Mouse (Mus musculus): Measurements from ENCODE around the gene Dhrs4. TPM values are rescaled to one million over a fixed set of nuclear protein-coding genes. Genes with fewer than 3 reads are reported as not detected.

Gene Dhrs4
- polyA plus RNA-seq, 1 experiment from 2014 or later: 53.7 TPM

DNA sequence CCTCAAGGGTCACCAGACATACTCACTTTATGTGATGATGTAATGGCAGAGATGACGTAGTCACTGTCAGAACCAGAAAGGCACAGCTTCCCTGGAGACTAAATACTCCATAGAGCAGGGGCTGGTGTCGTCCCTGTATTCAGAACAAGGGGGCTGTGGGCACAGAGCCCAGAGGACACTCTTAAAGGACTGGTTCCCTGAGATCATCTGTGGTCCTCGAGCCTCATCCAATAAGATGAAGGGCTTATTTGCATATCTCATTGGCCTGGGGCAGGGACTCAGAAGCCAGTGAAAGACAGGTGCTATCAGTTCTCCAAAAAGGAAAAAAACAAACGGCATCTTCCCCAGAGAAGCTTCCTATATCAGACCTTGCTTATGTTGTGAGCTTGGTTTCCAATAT is 45.5 kb downstream of the Dhrs4 start:
- WGBS: 48% methylated on average over 4 of the region's 4 CpGs
- H3K4me3 ChIP-seq (ENCODE audit: low read depth, low read length): no peak overlapping the region
- no peaks in the 10 kb centered on the region for H3K36me3 ChIP-seq (ENCODE audit: control insufficient read depth, insufficient read depth, low read length)
- TF ChIP-seq EP300 (optimal IDR thresholded peaks at IDR 0.05) (no peak), CTCF (IDR thresholded peaks at IDR 0.05; ENCODE audit: low read depth) (no peak)
- DNase-seq (ENCODE audit: low spot score) (no peak), ATAC-seq (ENCODE audit: low FRiP score, low TSS enrichment) (no peak)
- no peaks in the 10 kb centered on the region for H3K9me3 ChIP-seq (ENCODE audit: control insufficient read depth, low read length)
- no peak overlapping the region for H3K27ac ChIP-seq (replicated peaks)
- no peak overlapping the region for H3K9ac ChIP-seq (ENCODE audit: low read length)
- H3K4me2 ChIP-seq (replicated peaks; ENCODE audit: low read depth): no peak overlapping the region
- H3K4me1 ChIP-seq (replicated peaks; ENCODE audit: control insufficient read depth, insufficient read depth): no peaks in the 10 kb centered on the region
- no peaks in the 10 kb centered on the region for H3K27me3 ChIP-seq (ENCODE audit: control insufficient read depth, insufficient read depth, low read length)

GRCm38 (mm10) chr14:55524785-55525184 is 46.2 kb downstream of the Dhrs4 start, which contains the start of gene Nrl:
Nrl (minus strand) TSS chr14:55524981.
- no peaks in the 10 kb centered on the region for H3K27me3 ChIP-seq (ENCODE audit: control insufficient read depth, insufficient read depth, low read length)
- no peak for DNase-seq (ENCODE audit: low spot score)
- no peaks in the 10 kb centered on the region for H3K9me3 ChIP-seq (ENCODE audit: control insufficient read depth, low read length)
- H3K36me3 ChIP-seq (ENCODE audit: control insufficient read depth, insufficient read depth, low read length): no peaks in the 10 kb centered on the region
- no peaks in the 10 kb centered on the region for H3K4me1 ChIP-seq (replicated peaks; ENCODE audit: control insufficient read depth, insufficient read depth)
- no peak within 1 kb of the TSS for H3K27ac ChIP-seq (replicated peaks)
- no peak within 1 kb of the TSS for H3K9ac ChIP-seq (ENCODE audit: low read length)
- no peak within 1 kb of the TSS for H3K4me3 ChIP-seq (ENCODE audit: low read depth, low read length)
- no peak for TF ChIP-seq EP300 (optimal IDR thresholded peaks at IDR 0.05)
- no peak for TF ChIP-seq CTCF (IDR thresholded peaks at IDR 0.05; ENCODE audit: low read depth)
- 17% methylated on average over 8 of the region's 8 CpGs for WGBS
- no peak for ATAC-seq (ENCODE audit: low FRiP score, low TSS enrichment)
- H3K4me2 ChIP-seq (replicated peaks; ENCODE audit: low read depth): no peak within 1 kb of the TSS

GRCm38 (mm10) chr14:55526674-55527073 is 48.1 kb downstream of the Dhrs4 start:
- H3K4me1 ChIP-seq (replicated peaks; ENCODE audit: control insufficient read depth, insufficient read depth): no peaks in the 10 kb centered on the region
- H3K9me3 ChIP-seq (ENCODE audit: control insufficient read depth, low read length): no peaks in the 10 kb centered on the region
- H3K36me3 ChIP-seq (ENCODE audit: control insufficient read depth, insufficient read depth, low read length): no peaks in the 10 kb centered on the region
- TF ChIP-seq CTCF (IDR thresholded peaks at IDR 0.05; ENCODE audit: low read depth) (no peak), EP300 (optimal IDR thresholded peaks at IDR 0.05) (no peak)
- DNase-seq (ENCODE audit: low spot score) (no peak), ATAC-seq (ENCODE audit: low FRiP score, low TSS enrichment) (no peak)
- 68% methylated on average over 2 of the region's 2 CpGs for WGBS
- no peak overlapping the region for H3K9ac ChIP-seq (ENCODE audit: low read length)
- no peak overlapping the region for H3K4me2 ChIP-seq (replicated peaks; ENCODE audit: low read depth)
- H3K4me3 ChIP-seq (ENCODE audit: low read depth, low read length): no peak overlapping the region
- H3K27ac ChIP-seq (replicated peaks): no peak overlapping the region
- no peaks in the 10 kb centered on the region for H3K27me3 ChIP-seq (ENCODE audit: control insufficient read depth, insufficient read depth, low read length)

DNA sequence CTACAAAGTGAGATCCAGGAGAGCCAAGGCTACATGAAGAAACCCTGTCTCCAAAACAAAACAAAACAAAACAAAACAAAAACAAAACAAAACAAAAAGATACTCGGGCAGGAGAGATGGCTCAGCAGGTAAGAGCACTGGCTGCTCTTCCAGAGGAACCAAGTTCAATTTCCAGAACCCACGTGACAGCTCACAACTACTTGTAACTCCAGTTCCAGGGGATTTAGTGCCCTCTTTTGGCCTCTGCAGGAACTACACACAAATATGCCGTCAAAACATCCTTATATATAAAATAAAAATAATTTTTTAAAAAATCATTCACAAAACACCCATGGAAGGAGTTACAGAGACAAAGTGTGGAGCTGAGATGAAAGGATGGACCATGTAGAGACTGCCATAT is 49.4 kb downstream of the Dhrs4 start:
- no peaks in the 10 kb centered on the region for H3K36me3 ChIP-seq (ENCODE audit: control insufficient read depth, insufficient read depth, low read length)

DNA sequence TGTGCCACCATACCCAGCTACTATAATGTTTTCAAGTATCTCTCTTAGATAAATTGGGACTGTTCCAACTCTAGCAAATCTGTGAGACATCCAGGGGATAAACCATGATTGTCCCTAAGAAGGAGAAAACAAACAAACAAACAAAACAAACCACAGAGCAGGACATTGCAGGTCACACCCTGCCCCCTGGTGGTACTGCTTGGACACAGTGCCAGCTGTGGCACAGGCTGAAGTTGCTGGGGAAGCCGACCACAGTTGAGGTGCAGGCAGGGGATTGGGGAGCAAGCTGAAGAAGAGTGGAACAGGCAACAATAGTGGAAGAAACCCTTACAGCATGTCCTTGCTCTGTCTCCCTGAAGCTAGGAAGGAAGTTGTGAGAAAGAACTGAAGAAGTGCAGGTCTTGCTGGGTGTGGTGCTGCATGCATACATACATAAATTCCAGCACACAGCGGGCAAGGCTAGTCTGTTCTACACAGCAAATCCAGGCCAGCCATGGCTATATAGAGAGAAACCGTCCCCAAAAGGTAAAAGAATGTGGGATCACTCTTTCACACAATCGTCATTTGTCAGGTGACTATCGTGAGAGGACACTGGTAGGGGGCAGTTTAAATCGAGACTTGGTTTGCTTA is 57.7 kb downstream of the Dhrs4 start:
- no peak overlapping the region for H3K9ac ChIP-seq (ENCODE audit: low read length)
- H3K4me2 ChIP-seq (replicated peaks; ENCODE audit: low read depth): no peak overlapping the region
- DNase-seq (ENCODE audit: low spot score): peak; percentile 58
- TF ChIP-seq CTCF (IDR thresholded peaks at IDR 0.05; ENCODE audit: low read depth): peak; percentile 83
- no peak for TF ChIP-seq EP300 (optimal IDR thresholded peaks at IDR 0.05)
- no peak for ATAC-seq (ENCODE audit: low FRiP score, low TSS enrichment)
- H3K27ac ChIP-seq (replicated peaks): no peak overlapping the region
- 43% methylated on average over 6 of the region's 6 CpGs for WGBS
- no peaks in the 10 kb centered on the region for H3K36me3 ChIP-seq (ENCODE audit: control insufficient read depth, insufficient read depth, low read length)
- no peak overlapping the region for H3K4me3 ChIP-seq (ENCODE audit: low read depth, low read length)
- no peaks in the 10 kb centered on the region for H3K9me3 ChIP-seq (ENCODE audit: control insufficient read depth, low read length)
- no peaks in the 10 kb centered on the region for H3K27me3 ChIP-seq (ENCODE audit: control insufficient read depth, insufficient read depth, low read length)
- peaks cover 2% of the 10 kb centered on the region; the same call in 1 of the 2 replicates for H3K4me1 ChIP-seq (replicated peaks; ENCODE audit: control insufficient read depth, insufficient read depth)

More for the DNA sequence above, 49.4 kb downstream of the Dhrs4 start:
- 22% methylated on average over 3 of the region's 3 CpGs for WGBS
- Histone ChIP-seq H3K27ac (replicated peaks) (no peak overlapping the region), H3K9me3 (ENCODE audit: control insufficient read depth, low read length) (no peaks in the 10 kb centered on the region), H3K4me1 (replicated peaks; ENCODE audit: control insufficient read depth, insufficient read depth) (no peaks in the 10 kb centered on the region), H3K4me2 (replicated peaks; ENCODE audit: low read depth) (no peak overlapping the region), H3K27me3 (ENCODE audit: control insufficient read depth, insufficient read depth, low read length) (no peaks in the 10 kb centered on the region), H3K9ac (ENCODE audit: low read length) (no peak overlapping the region), H3K4me3 (ENCODE audit: low read depth, low read length) (no peak overlapping the region)
- DNase-seq (ENCODE audit: low spot score) (peak; percentile 38), ATAC-seq (ENCODE audit: low FRiP score, low TSS enrichment) (no peak)
- peak; percentile 70 for TF ChIP-seq CTCF (IDR thresholded peaks at IDR 0.05; ENCODE audit: low read depth)
- TF ChIP-seq EP300 (optimal IDR thresholded peaks at IDR 0.05): no peak

Other genes starting within 250 kb of the Dhrs4 start
- gene Carmil3, start 11.9 kb downstream of the Dhrs4 start, polyA plus RNA-seq (2015; fragmentation: Nextera tagmentation; extraction: Ambion mirVana): 0.46 and 0.81 TPM in 2 replicates
- gene Cpne6, start 31.7 kb downstream of the Dhrs4 start, polyA plus RNA-seq (2015; fragmentation: Nextera tagmentation; extraction: Ambion mirVana): 0.08 and 0.17 TPM in 2 replicates
- gene Nrl, start 46.2 kb downstream of the Dhrs4 start, polyA plus RNA-seq (2015; fragmentation: Nextera tagmentation; extraction: Ambion mirVana): 0.11 TPM in 1 of 2 replicates, not detected in the other
- 15.7 and 16.1 TPM in 2 replicates for gene Pck2, start 61.5 kb downstream of the Dhrs4 start, polyA plus RNA-seq (2015; fragmentation: Nextera tagmentation; extraction: Ambion mirVana)
- 45.9 and 51.0 TPM in 2 replicates for gene Dcaf11, start 81.2 kb downstream of the Dhrs4 start, polyA plus RNA-seq (2015; fragmentation: Nextera tagmentation; extraction: Ambion mirVana)
- gene A730061H03Rik, start 81.6 kb downstream of the Dhrs4 start, polyA plus RNA-seq (2015; fragmentation: Nextera tagmentation; extraction: Ambion mirVana): 0.57 and 0.93 TPM in 2 replicates
- 0.30 and 0.35 TPM in 2 replicates for gene Fitm1, start 96.9 kb downstream of the Dhrs4 start, polyA plus RNA-seq (2015; fragmentation: Nextera tagmentation; extraction: Ambion mirVana)
- 130 and 136 TPM in 2 replicates for gene Psme1, start 99.4 kb downstream of the Dhrs4 start, polyA plus RNA-seq (2015; fragmentation: Nextera tagmentation; extraction: Ambion mirVana)
- gene Emc9, start 106.5 kb downstream of the Dhrs4 start, polyA plus RNA-seq (2015; fragmentation: Nextera tagmentation; extraction: Ambion mirVana): 13.1 and 14.5 TPM in 2 replicates
- 268 and 316 TPM in 2 replicates for gene Psme2, start 112.4 kb downstream of the Dhrs4 start, polyA plus RNA-seq (2015; fragmentation: Nextera tagmentation; extraction: Ambion mirVana)
- 9.5 and 11.3 TPM in 2 replicates for gene Rnf31, start 113.0 kb downstream of the Dhrs4 start, polyA plus RNA-seq (2015; fragmentation: Nextera tagmentation; extraction: Ambion mirVana)
- gene Irf9, start 124.8 kb downstream of the Dhrs4 start, polyA plus RNA-seq (2015; fragmentation: Nextera tagmentation; extraction: Ambion mirVana): 14.1 and 14.7 TPM in 2 replicates
- gene Rec8, start 139.3 kb downstream of the Dhrs4 start, polyA plus RNA-seq (2015; fragmentation: Nextera tagmentation; extraction: Ambion mirVana): 4.5 TPM in 2 replicates
- gene Ipo4, start 157.2 kb downstream of the Dhrs4 start, polyA plus RNA-seq (2015; fragmentation: Nextera tagmentation; extraction: Ambion mirVana): 28.8 and 38.3 TPM in 2 replicates
- gene Gm49378, start 159.1 kb downstream of the Dhrs4 start, polyA plus RNA-seq (2015; fragmentation: Nextera tagmentation; extraction: Ambion mirVana): 1.2 and 1.3 TPM in 2 replicates
- gene Tm9sf1, start 165.0 kb downstream of the Dhrs4 start, polyA plus RNA-seq (2015; fragmentation: Nextera tagmentation; extraction: Ambion mirVana): 71.7 and 75.6 TPM in 2 replicates
- gene Tssk4, start 171.4 kb downstream of the Dhrs4 start, polyA plus RNA-seq (2015; fragmentation: Nextera tagmentation; extraction: Ambion mirVana): 0.46 and 0.57 TPM in 2 replicates
- gene Mdp1, start 181.8 kb downstream of the Dhrs4 start, polyA plus RNA-seq (2015; fragmentation: Nextera tagmentation; extraction: Ambion mirVana): 46.5 and 50.6 TPM in 2 replicates
- 24.8 and 26.8 TPM in 2 replicates for gene Gmpr2, start 193.2 kb downstream of the Dhrs4 start, polyA plus RNA-seq (2015; fragmentation: Nextera tagmentation; extraction: Ambion mirVana)
- 402 and 425 TPM in 2 replicates for gene Nedd8, start 193.4 kb downstream of the Dhrs4 start, polyA plus RNA-seq (2015; fragmentation: Nextera tagmentation; extraction: Ambion mirVana)
- 17.5 and 17.8 TPM in 2 replicates for gene Tinf2, start 203.1 kb downstream of the Dhrs4 start, polyA plus RNA-seq (2015; fragmentation: Nextera tagmentation; extraction: Ambion mirVana)
- 79.0 and 80.6 TPM in 2 replicates for gene Tgm1, start 235.2 kb downstream of the Dhrs4 start, polyA plus RNA-seq (2015; fragmentation: Nextera tagmentation; extraction: Ambion mirVana)
- 25.7 and 27.3 TPM in 2 replicates for gene Rabggta, start 243.5 kb downstream of the Dhrs4 start, polyA plus RNA-seq (2015; fragmentation: Nextera tagmentation; extraction: Ambion mirVana)

All from stomach, postnatal 0 days (tissue).